Mouse (Mus musculus) MEL (cell line): ENCODE measurements around the gene Nr2e3. TPM values are rescaled to one million over a fixed set of nuclear protein-coding genes. Genes with fewer than 3 reads are reported as not detected.

Experiments
- DNase-seq: peaks from one replicate; pipeline ENCODE4 v3.0.0; 2011; ENCODE audit warnings: low read depth, low spot score
- H3K27ac ChIP-seq: 2 replicates; pipeline ENCODE4 v1.5.1; 2012; ENCODE audit warnings: low read depth, mild to moderate bottlenecking, control low read depth, low read length, moderate library complexity; ENCODE audit not compliant: control insufficient read depth
- H3K27me3 ChIP-seq, 2 experiments: fragments of 150-350 bp in 1 of 2; sonication (generic) in 1 of 2; 2 replicates each; pipeline ENCODE4 v1.6.1; 2012; ENCODE audit warnings: low read length in 2 of 2, mild to moderate bottlenecking in 2 of 2, improper control_type of control experiment in 1 of 2, moderate library complexity in 1 of 2; ENCODE audit not compliant: insufficient read depth in 2 of 2, control insufficient read depth in 1 of 2
- H3K36me3 ChIP-seq, 2 experiments: 2 replicates each; pipeline ENCODE4 v1.6.1; 2012 to 2014; ENCODE audit warnings: low read length in 2 of 2, improper control_type of control experiment in 1 of 2, inconsistent platforms in 1 of 2, mild to moderate bottlenecking in 1 of 2; ENCODE audit not compliant: insufficient read depth in 2 of 2, control insufficient read depth in 1 of 2
- H3K4me1 ChIP-seq, 2 experiments: fragments of 150-350 bp in 1 of 2; sonication (generic) in 1 of 2; 2 replicates each; pipeline ENCODE4 v1.6.1; 2012; ENCODE audit warnings: low read length in 2 of 2, improper control_type of control experiment in 1 of 2, mild to moderate bottlenecking in 1 of 2; ENCODE audit not compliant: insufficient read depth in 2 of 2, control insufficient read depth in 1 of 2
- H3K4me3 ChIP-seq, 2 experiments: fragments of 150-350 bp in 1 of 2; sonication (generic) in 1 of 2; 2 replicates each; pipeline ENCODE4 v1.5.1; 2012; ENCODE audit warnings: low read depth in 2 of 2, low read length in 2 of 2, mild to moderate bottlenecking in 2 of 2, moderate library complexity in 2 of 2, control low read depth in 1 of 2, improper control_type of control experiment in 1 of 2; ENCODE audit not compliant: control insufficient read depth in 1 of 2, insufficient read depth in 1 of 2
- H3K79me2 ChIP-seq: 2 replicates; pipeline ENCODE4 v1.6.1; 2012; ENCODE audit warnings: mild to moderate bottlenecking, low read length, moderate library complexity; ENCODE audit not compliant: control insufficient read depth, poor library complexity, insufficient read depth
- H3K9ac ChIP-seq: 2 replicates; pipeline ENCODE4 v1.6.1; 2012; ENCODE audit warnings: low read depth, mild to moderate bottlenecking, control low read depth, low read length, moderate library complexity; ENCODE audit not compliant: control insufficient read depth, poor library complexity, severe bottlenecking
- H3K9me3 ChIP-seq: fragments of 150-350 bp; sonication (generic); replicated peaks from 2 replicates; pipeline ENCODE4 v1.6.1; 2012; ENCODE audit warnings: mild to moderate bottlenecking, low read length, improper control_type of control experiment, moderate library complexity; ENCODE audit not compliant: insufficient read depth
- BHLHE40 ChIP-seq: IDR thresholded peaks from 2 replicates; pipeline ENCODE4 v1.6.1; 2012; ENCODE audit warnings: low read depth, mild to moderate bottlenecking, inconsistent platforms, low read length, improper control_type of control experiment, borderline replicate concordance
- E2F4 ChIP-seq: IDR thresholded peaks from 2 replicates; pipeline ENCODE4 v1.6.1; 2011; ENCODE audit warnings: low read depth, low read length, improper control_type of control experiment, borderline replicate concordance
- ETS1 ChIP-seq: IDR thresholded peaks from 2 replicates; pipeline ENCODE4 v1.6.1; 2012; ENCODE audit warnings: low read depth, mild to moderate bottlenecking, inconsistent platforms, low read length, improper control_type of control experiment, moderate library complexity
- JUND ChIP-seq: IDR thresholded peaks from 2 replicates; pipeline ENCODE4 v1.6.1; 2011; ENCODE audit warnings: low read depth, mild to moderate bottlenecking, improper control_type of control experiment, low read length
- KAT2A ChIP-seq: conservative IDR thresholded peaks from 2 replicates; pipeline ENCODE4 v1.6.1; 2012; ENCODE audit warnings: low read depth, low read length, improper control_type of control experiment, inconsistent platforms
- MAZ ChIP-seq: IDR thresholded peaks from 2 replicates; pipeline ENCODE4 v1.6.1; 2012; ENCODE audit warnings: low read depth, mild to moderate bottlenecking, inconsistent platforms, low read length, improper control_type of control experiment
- MEF2A ChIP-seq: IDR thresholded peaks from 2 replicates; pipeline ENCODE4 v1.6.1; 2014; ENCODE audit warnings: low read depth, mild to moderate bottlenecking, inconsistent platforms, low read length, improper control_type of control experiment; ENCODE audit not compliant: poor library complexity, insufficient replicate concordance, severe bottlenecking; ENCODE audit errors: extremely low read depth
- MXI1 ChIP-seq: IDR thresholded peaks from 2 replicates; pipeline ENCODE4 v1.6.1; 2011; ENCODE audit warnings: mild to moderate bottlenecking, low read depth, low read length, improper control_type of control experiment
- NELFE ChIP-seq: IDR thresholded peaks from 2 replicates; pipeline ENCODE4 v1.6.1; 2011; ENCODE audit warnings: low read depth, low read length, improper control_type of control experiment
- POLR2A ChIP-seq, 2 experiments: IDR thresholded peaks; 2 replicates each; pipeline ENCODE4 v1.6.1; 2011 to 2012; ENCODE audit warnings: low read length in 2 of 2, mild to moderate bottlenecking in 2 of 2, control low read depth in 1 of 2, improper control_type of control experiment in 1 of 2, low read depth in 1 of 2, moderate library complexity in 1 of 2; ENCODE audit not compliant: control insufficient read depth in 1 of 2, insufficient read depth in 1 of 2, poor library complexity in 1 of 2
- POLR2AphosphoS2 ChIP-seq: IDR thresholded peaks from 2 replicates; pipeline ENCODE4 v1.6.1; 2011; ENCODE audit warnings: low read length, improper control_type of control experiment
- RAD21 ChIP-seq: IDR thresholded peaks from 2 replicates; pipeline ENCODE4 v1.6.1; 2011; ENCODE audit warnings: mild to moderate bottlenecking, low read depth, low read length, improper control_type of control experiment
- RCOR1 ChIP-seq: IDR thresholded peaks from 2 replicates; pipeline ENCODE4 v1.6.1; 2012; ENCODE audit warnings: low read depth, mild to moderate bottlenecking, inconsistent platforms, low read length, improper control_type of control experiment
- USF2 ChIP-seq, 2 experiments: IDR thresholded peaks; 2 replicates each; pipeline ENCODE4 v1.6.1; 2011 to 2012; ENCODE audit warnings: improper control_type of control experiment in 2 of 2, low read length in 2 of 2, borderline replicate concordance in 1 of 2, inconsistent platforms in 1 of 2, low read depth in 1 of 2, mild to moderate bottlenecking in 1 of 2; ENCODE audit not compliant: insufficient read depth in 1 of 2
- ZKSCAN1 ChIP-seq: IDR thresholded peaks from 2 replicates; pipeline ENCODE4 v1.6.1; 2012; ENCODE audit warnings: low read depth, mild to moderate bottlenecking, inconsistent platforms, low read length, improper control_type of control experiment, moderate library complexity
- ZMIZ1 ChIP-seq: IDR thresholded peaks from 2 replicates; pipeline ENCODE4 v1.6.1; 2012; ENCODE audit warnings: low read depth, mild to moderate bottlenecking, inconsistent platforms, low read length, improper control_type of control experiment, moderate library complexity
- polyA plus RNA-seq, 2 experiments: library from polyadenylated mRNA; stranded (reverse) in 1 of 2; unstranded in 1 of 2; fragments of >175 nt in 1 of 2; fragments of >200 nt in 1 of 2; gene quantifications; 2 replicates each; pipeline versions ENCODE4 v1.2.1 to v1.2.4; 2012; ENCODE audit warnings: low replicate concordance in 2 of 2, low read depth in 1 of 2; ENCODE audit not compliant: insufficient read length in 2 of 2, insufficient read depth in 1 of 2, missing spikeins in 1 of 2
- total RNA-seq: library from RNA; depleted of rRNA; stranded (reverse); fragments of 300-350 nt; gene quantifications from 2 replicates; pipeline ENCODE4 v1.2.3, GENCODE M21; 2012; rRNA removed

Gene Nr2e3
- total RNA-seq (not detected in 2 replicates), polyA plus RNA-seq (not detected)

- no peaks in the 10 kb centered on the region for H3K4me1 ChIP-seq
Observed at GRCm38 (mm10) chr9:59960559-59960958, at the start of gene Nr2e3. Nr2e3 (minus strand) TSS chr9:59960659.

GRCm38 (mm10) chr9:60008936-60009335 lies 48.5 kb upstream of the Nr2e3 start:
- Histone ChIP-seq H3K36me3 (no peaks in the 10 kb centered on the region), H3K9me3 (no peaks in the 10 kb centered on the region), H3K27ac (no peak overlapping the region), H3K79me2 (no peaks in the 10 kb centered on the region), H3K27me3 (no peaks in the 10 kb centered on the region), H3K4me1 (no peaks in the 10 kb centered on the region), H3K9ac (no peak overlapping the region), H3K4me3 (no peak overlapping the region)
- TF ChIP-seq E2F4 (no peak), JUND (no peak)
- DNase-seq: no peak

More at GRCm38 (mm10) chr9:59960559-59960958, at the start of gene Nr2e3:
- no peak for DNase-seq
- Histone ChIP-seq H3K27ac (no peak within 1 kb of the TSS), H3K79me2 (no peaks in the 10 kb centered on the region), H3K4me3 (no peak within 1 kb of the TSS), H3K27me3 (peaks cover 1 to 7% of the 10 kb centered on the region in 2 experiments; a peak in 3 of 4 replicates)
- TF ChIP-seq NELFE (no peak), MEF2A (no peak), ZKSCAN1 (no peak), RCOR1 (no peak), POLR2A (IDR thresholded peaks at IDR 0.05; ENCODE audit: control insufficient read depth in 1 of 2, insufficient read depth in 1 of 2, low read depth in 1 of 2, low read length in 2 of 2, poor library complexity in 1 of 2) (no peak), KAT2A (no peak), ETS1 (no peak), MAZ (no peak), ZMIZ1 (no peak), E2F4 (no peak), BHLHE40 (no peak), POLR2AphosphoS2 (no peak)
- TF ChIP-seq, all 39 proteins: peak for 0
- Histone ChIP-seq H3K9ac (no peak within 1 kb of the TSS), H3K36me3 (no peaks in the 10 kb centered on the region), H3K9me3 (no peaks in the 10 kb centered on the region)

- TF ChIP-seq MXI1: no peak
- no peak for TF ChIP-seq RAD21
- no peak for TF ChIP-seq USF2 (IDR thresholded peaks at IDR 0.05; ENCODE audit: borderline replicate concordance in 1 of 2, insufficient read depth in 1 of 2, low read depth in 1 of 2, low read length in 2 of 2)
- TF ChIP-seq MAZ: no peak
- TF ChIP-seq, all 39 proteins: peak for 0
- no peak overlapping the region for H3K4me3 ChIP-seq
Observed at GRCm38 (mm10) chr9:60002323-60002722, 41.9 kb upstream of the Nr2e3 start.

More at GRCm38 (mm10) chr9:60002323-60002722, 41.9 kb upstream of the Nr2e3 start:
- no peaks in the 10 kb centered on the region for H3K9me3 ChIP-seq
- DNase-seq: no peak
- no peaks in the 10 kb centered on the region for H3K79me2 ChIP-seq
- no peak overlapping the region for H3K27ac ChIP-seq
- H3K36me3 ChIP-seq: no peaks in the 10 kb centered on the region
- no peak overlapping the region for H3K9ac ChIP-seq
- H3K4me1 ChIP-seq: no peaks in the 10 kb centered on the region
- H3K27me3 ChIP-seq: no peaks in the 10 kb centered on the region; a peak in 1 of 4 replicates
